Mouse (Mus musculus): ENCODE measurements around the gene Stx4a.

Gene Stx4a

GRCm38 (mm10) chr7:127797076-127797845 is 26.8 kb upstream of the Stx4a start:
- Histone ChIP-seq H3K9me3 (ENCODE audit: low read length) (no peaks in the 10 kb centered on the region), H3K36me3 (ENCODE audit: insufficient read depth, low read length) (peaks cover 87% of the 10 kb centered on the region), H3K27me3 (ENCODE audit: insufficient read depth, low read length) (no peaks in the 10 kb centered on the region), H3K4me3 (replicated peaks; ENCODE audit: low read length) (no peak overlapping the region), H3K4me1 (replicated peaks; ENCODE audit: low read depth, low read length) (peaks cover 64% of the 10 kb centered on the region)
- TF ChIP-seq POU5F1 (IDR thresholded peaks at IDR 0.05; ENCODE audit: borderline replicate concordance, low read length) (no peak), CTCF (conservative IDR thresholded peaks at IDR 0.05; ENCODE audit: low read length) (no peak), NANOG (IDR thresholded peaks at IDR 0.05; ENCODE audit: borderline replicate concordance, low read length) (no peak)

GRCm38 (mm10) chr7:127798591-127798990 is 25.5 kb upstream of the Stx4a start:
- Histone ChIP-seq H3K4me1 (replicated peaks; ENCODE audit: low read depth, low read length) (peaks cover 69% of the 10 kb centered on the region), H3K9me3 (ENCODE audit: low read length) (no peaks in the 10 kb centered on the region), H3K36me3 (ENCODE audit: insufficient read depth, low read length) (peaks cover 85% of the 10 kb centered on the region), H3K4me3 (replicated peaks; ENCODE audit: low read length) (no peak overlapping the region), H3K27me3 (ENCODE audit: insufficient read depth, low read length) (no peaks in the 10 kb centered on the region)
- TF ChIP-seq NANOG (IDR thresholded peaks at IDR 0.05; ENCODE audit: borderline replicate concordance, low read length): no peak
- no peak for TF ChIP-seq POU5F1 (IDR thresholded peaks at IDR 0.05; ENCODE audit: borderline replicate concordance, low read length)
- no peak for TF ChIP-seq CTCF (conservative IDR thresholded peaks at IDR 0.05; ENCODE audit: low read length)

DNA sequence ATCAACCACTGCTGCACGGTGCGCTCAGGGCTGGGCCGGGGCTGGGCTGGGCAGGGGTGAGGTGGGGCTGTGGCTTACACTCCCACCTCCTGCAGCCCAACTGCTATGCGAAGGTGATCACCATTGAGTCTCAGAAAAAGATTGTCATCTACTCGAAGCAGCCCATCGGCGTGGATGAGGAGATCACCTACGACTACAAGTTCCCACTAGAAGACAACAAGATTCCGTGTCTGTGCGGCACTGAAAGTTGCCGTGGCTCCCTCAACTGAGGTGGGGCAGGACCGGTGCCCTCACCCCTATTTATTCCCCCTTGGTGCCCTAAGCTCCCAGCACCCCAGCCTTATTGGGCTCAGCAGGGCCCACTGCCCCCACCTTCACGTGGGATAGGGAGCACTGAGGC is 24.9 kb upstream of the Stx4a start:
- Histone ChIP-seq H3K4me1 (replicated peaks; ENCODE audit: low read depth, low read length) (peaks cover 75% of the 10 kb centered on the region), H3K36me3 (ENCODE audit: insufficient read depth, low read length) (peaks cover 82% of the 10 kb centered on the region), H3K9me3 (ENCODE audit: low read length) (no peaks in the 10 kb centered on the region), H3K4me3 (replicated peaks; ENCODE audit: low read length) (no peak overlapping the region), H3K27me3 (ENCODE audit: insufficient read depth, low read length) (no peaks in the 10 kb centered on the region)
- TF ChIP-seq NANOG (IDR thresholded peaks at IDR 0.05; ENCODE audit: borderline replicate concordance, low read length): no peak
- no peak for TF ChIP-seq CTCF (conservative IDR thresholded peaks at IDR 0.05; ENCODE audit: low read length)

- TF ChIP-seq CTCF (conservative IDR thresholded peaks at IDR 0.05; ENCODE audit: low read length): no peak
- Histone ChIP-seq H3K4me3 (replicated peaks; ENCODE audit: low read length) (no peak overlapping the region), H3K36me3 (ENCODE audit: insufficient read depth, low read length) (peaks cover 78% of the 10 kb centered on the region), H3K9me3 (ENCODE audit: low read length) (no peaks in the 10 kb centered on the region), H3K4me1 (replicated peaks; ENCODE audit: low read depth, low read length) (peaks cover 77% of the 10 kb centered on the region), H3K27me3 (ENCODE audit: insufficient read depth, low read length) (no peaks in the 10 kb centered on the region)
Observed at GRCm38 (mm10) chr7:127799738-127800137, 24.4 kb upstream of the Stx4a start.

- no peaks in the 10 kb centered on the region for H3K27me3 ChIP-seq (ENCODE audit: insufficient read depth, low read length)
- H3K4me1 ChIP-seq (replicated peaks; ENCODE audit: low read depth, low read length): peaks cover 70% of the 10 kb centered on the region
- no peaks in the 10 kb centered on the region for H3K9me3 ChIP-seq (ENCODE audit: low read length)
- H3K4me3 ChIP-seq (replicated peaks; ENCODE audit: low read length): peak within 1 kb of the TSS; percentile 66
- TF ChIP-seq NANOG (IDR thresholded peaks at IDR 0.05; ENCODE audit: borderline replicate concordance, low read length) (no peak), POU5F1 (IDR thresholded peaks at IDR 0.05; ENCODE audit: borderline replicate concordance, low read length) (no peak), CTCF (conservative IDR thresholded peaks at IDR 0.05; ENCODE audit: low read length) (peak; percentile 92)
- peaks cover 70% of the 10 kb centered on the region for H3K36me3 ChIP-seq (ENCODE audit: insufficient read depth, low read length)
Observed at GRCm38 (mm10) chr7:127800435-127801009, 23.6 kb upstream of the Stx4a start, which contains the start of gene Hsd3b7. Gene Hsd3b7, plus strand, starts transcription at chr7:127800604.

GRCm38 (mm10) chr7:127801010-127801621 is 23.0 kb upstream of the Stx4a start:
- Histone ChIP-seq H3K4me3 (replicated peaks; ENCODE audit: low read length) (peak overlapping the region; percentile 66), H3K36me3 (ENCODE audit: insufficient read depth, low read length) (peaks cover 64% of the 10 kb centered on the region), H3K9me3 (ENCODE audit: low read length) (no peaks in the 10 kb centered on the region), H3K4me1 (replicated peaks; ENCODE audit: low read depth, low read length) (peaks cover 64% of the 10 kb centered on the region), H3K27me3 (ENCODE audit: insufficient read depth, low read length) (no peaks in the 10 kb centered on the region)
- TF ChIP-seq CTCF (conservative IDR thresholded peaks at IDR 0.05; ENCODE audit: low read length) (no peak), NANOG (IDR thresholded peaks at IDR 0.05; ENCODE audit: borderline replicate concordance, low read length) (no peak), POU5F1 (IDR thresholded peaks at IDR 0.05; ENCODE audit: borderline replicate concordance, low read length) (no peak)

GRCm38 (mm10) chr7:127802313-127802712 is 21.8 kb upstream of the Stx4a start:
- Histone ChIP-seq H3K4me1 (replicated peaks; ENCODE audit: low read depth, low read length) (peaks cover 57% of the 10 kb centered on the region), H3K9me3 (ENCODE audit: low read length) (no peaks in the 10 kb centered on the region), H3K36me3 (ENCODE audit: insufficient read depth, low read length) (peaks cover 52% of the 10 kb centered on the region), H3K4me3 (replicated peaks; ENCODE audit: low read length) (no peak overlapping the region), H3K27me3 (ENCODE audit: insufficient read depth, low read length) (no peaks in the 10 kb centered on the region)
- TF ChIP-seq CTCF (conservative IDR thresholded peaks at IDR 0.05; ENCODE audit: low read length): no peak
- no peak for TF ChIP-seq NANOG (IDR thresholded peaks at IDR 0.05; ENCODE audit: borderline replicate concordance, low read length)
- TF ChIP-seq POU5F1 (IDR thresholded peaks at IDR 0.05; ENCODE audit: borderline replicate concordance, low read length): no peak

GRCm38 (mm10) chr7:127808821-127809220 is 15.3 kb upstream of the Stx4a start:
- H3K27me3 ChIP-seq (ENCODE audit: insufficient read depth, low read length): peaks cover 6% of the 10 kb centered on the region

More at GRCm38 (mm10) chr7:127808821-127809220, 15.3 kb upstream of the Stx4a start:
- Histone ChIP-seq H3K4me1 (replicated peaks; ENCODE audit: low read depth, low read length) (peaks cover 43% of the 10 kb centered on the region), H3K9me3 (ENCODE audit: low read length) (no peaks in the 10 kb centered on the region), H3K4me3 (replicated peaks; ENCODE audit: low read length) (no peak overlapping the region), H3K36me3 (ENCODE audit: insufficient read depth, low read length) (peaks cover under 1% of the 10 kb centered on the region; the same call in 1 of the 2 replicates)
- TF ChIP-seq POU5F1 (IDR thresholded peaks at IDR 0.05; ENCODE audit: borderline replicate concordance, low read length): no peak

All from E14TG2a.4 (cell line).